Mouse (Mus musculus) monocyte, adult 5-6 weeks (primary cell): ENCODE results near the gene Ptgir. TPM values are rescaled to one million over a fixed set of nuclear protein-coding genes. Genes with fewer than 3 reads are reported as not detected.
A peak's percentile ranks its signal among the peaks of the same experiment; 100 is the strongest.

Source experiments
- ATAC-seq: fragments of 153-309, 156-312 bp; replicated peaks from 2 replicates; pipeline ENCODE4 v1.8.0; 2017; ENCODE audit warnings: mild to moderate bottlenecking; ENCODE audit not compliant: low TSS enrichment, insufficient number of reproducible peaks, severe bottlenecking, poor library complexity, low FRiP score
- total RNA-seq: library from RNA; stranded (forward); fragments of 200-1000, 200-491, 200-594 nt; gene quantifications from 3 replicates; pipeline ENCODE4 v1.2.3, GENCODE M21; 2017

The Ptgir gene
- total RNA-seq, result 9.8 to 15.4 TPM (median 14.0 TPM) in 3 replicates

DNA sequence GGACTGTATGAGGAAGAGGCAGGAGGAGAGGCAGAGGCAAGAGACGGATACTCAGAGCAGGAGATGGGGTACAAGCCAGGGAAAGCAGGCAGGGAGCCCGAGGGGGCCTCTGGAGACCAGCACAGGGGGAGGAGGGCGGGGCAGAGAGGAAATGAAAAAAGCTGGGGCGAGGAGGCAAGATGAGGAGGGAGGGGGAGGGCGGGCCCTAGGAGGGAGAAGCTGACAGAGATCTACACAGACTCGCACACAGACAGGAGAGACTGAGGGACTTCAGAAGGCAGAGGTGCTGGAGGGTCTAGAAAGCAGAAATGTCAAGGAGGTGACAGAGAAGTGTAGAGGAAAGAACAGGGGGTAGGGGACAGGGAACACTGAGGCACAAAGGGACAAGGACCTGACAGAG is at the start of gene Ptgir:
Gene Ptgir (plus strand): TSS at position 210 of the 400 bp plus-strand sequence.
- no peak for ATAC-seq

DNA sequence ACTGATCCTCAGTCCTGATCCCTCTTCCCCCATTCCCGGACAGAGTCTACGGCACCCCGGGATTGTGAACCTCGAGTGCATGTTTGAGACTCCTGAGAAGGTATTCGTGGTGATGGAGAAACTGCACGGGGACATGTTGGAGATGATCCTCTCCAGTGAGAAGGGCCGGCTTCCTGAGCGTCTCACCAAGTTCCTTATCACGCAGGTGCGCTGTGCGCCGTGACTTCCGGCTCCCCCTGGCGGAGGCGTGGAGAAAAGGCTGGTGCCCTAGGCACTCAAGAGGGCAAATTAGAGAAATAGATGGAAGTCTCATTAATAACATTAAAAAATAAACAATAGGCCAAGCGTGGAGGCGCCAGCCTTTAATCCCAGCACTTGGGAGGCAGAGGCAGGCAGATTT is 48.0 kb upstream of the Ptgir start:
- ATAC-seq, result 0 out of 2 replicates have a peak, but pooled peaks have one; percentile 33

DNA sequence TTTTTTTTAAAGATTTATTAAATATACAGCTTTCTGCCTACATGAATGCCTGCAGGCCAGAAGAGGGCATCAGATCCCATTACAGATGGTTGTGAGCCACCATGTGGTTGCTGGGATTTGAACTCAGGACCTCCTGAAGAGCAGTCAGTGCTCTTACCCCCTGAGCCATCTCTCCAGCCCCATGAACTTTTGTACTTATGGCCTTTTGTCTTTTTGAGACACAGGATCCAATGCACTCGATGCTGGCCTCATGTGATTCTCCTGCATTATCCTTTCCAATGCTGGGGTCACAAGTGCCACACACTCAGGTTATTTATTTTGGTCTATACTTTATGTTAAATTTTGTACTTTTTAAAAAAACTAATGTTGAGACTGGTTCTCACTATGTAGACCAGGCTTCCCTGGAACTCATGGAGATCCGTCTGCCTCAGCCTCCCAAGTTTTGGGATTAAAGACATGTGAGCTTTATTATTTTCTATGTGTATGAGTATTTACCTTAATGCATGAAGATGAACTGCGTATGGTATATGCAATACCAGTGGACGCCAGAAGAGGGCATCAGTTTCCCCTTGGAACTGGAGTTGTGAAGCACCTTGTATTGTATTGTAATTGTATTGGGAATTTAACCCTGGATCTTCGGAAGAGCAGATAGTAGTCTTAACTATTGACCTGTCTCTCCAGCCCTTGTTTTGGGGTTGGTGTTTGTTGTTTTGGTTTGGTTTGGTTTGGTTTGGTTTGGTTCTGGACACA is 46.2 kb upstream of the Ptgir start:
- ATAC-seq, result no peak; the same call in 1 of the 2 replicates

DNA sequence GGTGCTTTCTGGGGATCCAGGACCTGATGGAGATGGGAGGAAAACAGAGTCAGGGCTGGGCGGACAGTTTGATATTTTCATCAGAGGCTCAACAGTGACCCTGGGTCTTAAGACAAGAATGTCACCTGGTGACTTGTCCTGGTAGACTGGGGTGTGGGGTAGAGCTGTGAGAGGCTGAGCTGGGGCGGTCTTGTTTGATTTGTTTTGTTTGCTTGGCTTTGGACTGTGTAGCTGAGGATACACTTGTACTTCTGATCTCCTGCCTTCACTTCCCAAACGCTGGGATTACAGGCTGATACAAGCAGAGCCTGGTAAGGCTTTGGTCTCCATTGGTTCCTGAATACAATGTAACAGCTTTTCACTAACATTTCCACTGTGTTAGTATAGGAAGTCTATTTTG is 38.8 kb upstream of the Ptgir start:
- ATAC-seq, result no peak

DNA sequence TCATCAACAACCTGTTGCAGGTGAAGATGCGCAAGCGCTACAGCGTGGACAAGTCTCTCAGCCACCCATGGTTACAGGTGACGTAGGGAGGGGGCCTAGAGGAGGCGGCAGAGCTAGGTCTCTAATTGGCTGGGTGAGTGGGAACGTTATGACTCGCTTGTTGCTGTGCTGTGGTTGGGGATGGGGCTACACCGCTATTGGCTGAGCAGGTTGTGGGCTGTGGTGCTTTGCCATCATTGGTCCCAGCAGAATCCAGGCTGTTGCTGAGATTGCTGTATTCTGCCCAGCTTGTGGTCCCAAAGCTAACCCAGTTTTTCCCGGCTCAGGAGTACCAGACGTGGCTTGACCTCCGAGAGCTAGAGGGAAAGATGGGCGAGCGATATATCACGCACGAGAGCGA is 36.8 kb upstream of the Ptgir start:
- no peak for ATAC-seq

DNA sequence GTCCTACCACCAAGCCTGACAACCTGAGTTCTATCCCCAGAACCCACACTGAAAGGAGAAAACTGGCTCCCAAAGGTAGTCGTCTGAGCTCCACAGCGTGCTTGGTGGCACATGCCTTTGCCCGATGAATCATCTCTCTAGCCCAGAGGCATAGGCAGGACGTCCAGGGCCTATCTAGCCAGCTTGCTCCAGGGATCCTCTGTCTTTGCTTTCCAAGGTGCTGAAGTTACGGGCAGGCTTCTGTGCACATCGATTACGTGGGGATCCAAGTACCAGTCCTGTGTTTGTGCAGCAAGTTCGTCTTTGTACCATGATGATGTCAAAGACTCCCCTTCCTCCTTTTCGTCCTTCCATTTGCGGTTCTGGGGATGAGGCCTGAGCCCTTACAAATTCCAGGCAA is 34.7 kb upstream of the Ptgir start:
- ATAC-seq, result no peak

DNA sequence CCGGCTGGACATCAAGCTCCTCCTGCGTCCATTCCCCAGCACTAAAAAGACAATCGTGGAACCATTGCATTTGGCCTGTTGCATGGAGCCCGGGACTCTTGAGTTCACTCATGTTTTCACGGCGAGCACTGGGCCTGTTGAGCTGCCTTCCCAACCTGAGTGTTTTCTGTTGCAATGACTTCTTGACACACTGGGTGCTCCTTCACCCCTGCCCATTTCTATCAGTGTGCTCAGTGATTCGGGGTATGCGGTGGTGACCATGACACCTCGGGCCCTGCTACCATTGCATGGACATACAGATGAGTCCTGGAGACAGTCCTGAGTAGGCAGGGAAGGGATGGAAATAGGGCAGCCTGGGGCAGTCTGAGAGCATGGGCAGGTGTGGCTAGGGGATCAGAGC is 33.8 kb upstream of the Ptgir start:
- ATAC-seq, result no peak

DNA sequence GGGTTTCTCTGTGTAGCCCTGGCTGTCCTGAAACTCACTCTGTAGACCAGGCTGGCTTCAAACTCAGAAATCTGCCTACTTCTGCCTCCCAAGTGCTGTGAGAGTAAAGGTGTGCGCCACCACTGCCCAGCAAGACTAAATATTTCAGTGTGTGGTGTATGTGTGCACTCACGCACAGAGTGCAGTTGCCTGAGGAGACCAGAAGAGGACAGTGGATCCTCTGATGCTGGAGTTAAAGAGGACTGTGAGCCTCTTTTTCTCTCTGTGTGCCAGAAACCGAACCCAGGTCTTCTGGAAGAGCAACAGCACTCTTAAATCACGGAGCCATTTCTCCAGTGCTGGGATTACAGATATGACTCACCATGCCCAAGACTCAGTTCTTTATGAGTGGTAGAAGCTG is 32.9 kb upstream of the Ptgir start:
- no peak for ATAC-seq

DNA sequence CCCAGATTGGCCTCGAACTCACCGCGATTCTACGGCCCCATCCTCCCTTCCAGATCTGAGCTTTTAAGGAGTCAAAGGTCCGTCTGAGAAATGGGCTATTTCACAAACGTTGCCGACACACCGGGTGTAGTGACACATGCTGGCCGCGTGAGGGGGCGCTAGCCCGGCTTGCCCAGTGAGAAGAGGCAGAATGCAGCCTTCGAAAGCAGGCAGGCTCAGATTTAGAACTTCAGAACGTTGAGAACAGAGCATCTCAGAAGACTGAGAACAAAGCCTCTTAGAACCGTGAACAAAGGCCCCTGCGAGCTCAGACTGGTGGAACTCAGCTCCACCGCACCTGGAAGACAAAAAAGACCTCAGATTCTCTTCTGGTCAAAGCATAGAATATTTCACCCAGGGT is 32.1 kb upstream of the Ptgir start:
- peak; percentile 73 for ATAC-seq

DNA sequence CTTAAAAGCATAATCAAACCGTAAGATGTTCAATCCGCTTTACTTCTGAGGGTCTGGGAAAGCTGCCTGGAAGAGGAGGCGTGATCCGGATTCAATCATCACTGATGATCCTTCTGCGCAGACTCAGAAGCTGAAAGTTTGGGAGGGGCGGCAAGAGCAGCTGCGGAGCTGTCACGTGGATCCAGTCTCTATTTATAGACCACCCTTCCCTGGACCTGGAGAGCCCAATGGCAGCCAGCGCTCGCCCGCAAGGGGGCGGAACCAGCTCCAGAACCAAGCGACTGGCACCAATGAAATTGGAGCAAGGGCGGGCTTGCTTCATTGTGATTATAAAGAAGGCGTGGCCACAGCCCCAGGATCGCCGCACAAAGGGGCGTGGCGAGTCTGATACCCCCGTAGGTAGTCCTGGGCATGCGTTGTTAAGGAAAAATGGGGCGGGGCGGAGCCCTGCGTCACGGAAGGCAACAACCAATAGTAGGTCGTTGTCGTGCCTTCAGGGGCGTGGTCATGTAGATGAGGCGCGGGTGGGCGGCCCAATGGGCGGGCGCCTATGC is 31.5 kb upstream of the Ptgir start:
- ATAC-seq, result peak; percentile 91

DNA sequence AGATGAGACGGTGACA is 31.2 kb upstream of the Ptgir start, which contains the start of gene Dact3:
Gene Dact3 (plus strand): TSS at position 8 of the 16 bp plus-strand sequence.
- no peak for ATAC-seq

DNA sequence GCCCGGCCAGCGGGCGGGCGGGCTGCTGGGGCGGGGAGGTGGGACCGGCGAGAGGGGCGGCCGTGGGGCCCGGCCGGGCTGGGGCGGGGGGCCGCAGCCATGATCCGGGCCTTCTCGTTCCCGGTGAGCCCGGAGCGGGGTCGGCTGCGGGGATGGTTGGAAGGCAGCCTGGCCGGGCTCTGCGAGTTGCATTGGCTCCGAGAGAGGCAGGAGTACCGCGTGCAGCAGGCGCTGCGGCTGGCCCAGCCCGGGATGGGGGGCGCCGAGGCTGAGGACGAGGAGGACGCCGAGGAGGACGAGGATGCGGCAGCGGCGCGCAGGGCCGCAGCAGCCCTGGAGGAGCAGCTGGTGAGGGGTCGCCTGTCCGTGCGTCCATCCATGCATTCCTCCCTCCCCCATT is 31.0 kb upstream of the Ptgir start:
- no peak for ATAC-seq

DNA sequence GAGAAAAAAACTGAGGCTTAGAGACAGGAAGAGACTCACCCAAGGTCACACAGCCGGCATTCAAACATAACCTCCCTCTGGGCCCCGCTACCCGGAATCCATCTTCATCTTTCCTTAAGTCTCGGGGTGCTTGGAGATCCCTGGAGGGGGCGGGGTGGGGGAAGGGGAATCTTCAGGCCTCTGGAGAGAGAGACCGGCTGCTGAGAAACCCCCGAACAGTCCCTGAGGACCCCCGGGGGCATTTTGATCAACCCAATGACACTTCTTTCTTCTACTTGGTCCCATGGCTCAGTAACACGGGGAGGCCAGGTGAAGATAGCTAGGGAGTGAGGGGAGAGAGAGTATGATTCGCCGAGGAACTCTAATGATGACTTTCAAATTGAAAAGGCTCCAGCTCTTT is 30.3 kb upstream of the Ptgir start:
- no peak for ATAC-seq

DNA sequence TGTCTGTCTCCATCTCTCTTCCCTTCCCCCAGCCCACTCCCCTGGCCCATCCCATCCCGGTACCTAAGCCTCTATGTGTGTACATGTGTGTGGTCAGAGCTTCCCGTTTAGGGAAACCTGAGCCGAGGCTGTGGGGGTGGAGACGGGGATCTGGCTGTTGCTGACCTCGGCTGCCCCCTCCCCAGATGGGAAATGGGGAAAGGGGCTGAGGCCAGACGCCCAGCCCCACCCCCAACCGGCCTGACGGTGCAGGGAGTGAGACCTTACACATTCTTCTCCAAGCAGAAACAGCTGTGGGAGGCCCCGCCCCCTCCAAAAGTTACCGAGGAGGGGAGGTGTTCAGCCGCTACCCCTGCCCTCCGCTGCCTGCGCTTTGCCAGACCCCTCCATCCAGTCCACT is 29.7 kb upstream of the Ptgir start:
- no peak for ATAC-seq

DNA sequence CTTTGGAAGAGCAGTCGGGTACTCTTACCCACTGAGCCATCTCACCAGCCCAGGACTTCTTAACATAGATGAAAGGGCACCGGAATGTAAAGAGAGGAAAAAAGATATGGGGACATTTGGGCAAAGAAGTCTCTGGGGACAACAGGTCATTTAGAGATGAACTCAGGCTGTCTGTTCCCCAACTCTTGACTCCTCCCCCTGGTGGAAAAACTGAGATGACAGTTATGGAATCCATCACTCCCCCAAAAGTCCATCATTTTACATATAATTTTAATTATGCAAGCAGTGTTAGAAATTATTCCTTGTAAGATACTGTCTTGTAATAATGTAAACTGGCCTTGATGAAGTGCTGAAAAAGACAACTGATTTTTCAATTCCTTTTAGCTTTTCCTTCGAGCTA is 28.6 kb upstream of the Ptgir start:
- no peak for ATAC-seq

DNA sequence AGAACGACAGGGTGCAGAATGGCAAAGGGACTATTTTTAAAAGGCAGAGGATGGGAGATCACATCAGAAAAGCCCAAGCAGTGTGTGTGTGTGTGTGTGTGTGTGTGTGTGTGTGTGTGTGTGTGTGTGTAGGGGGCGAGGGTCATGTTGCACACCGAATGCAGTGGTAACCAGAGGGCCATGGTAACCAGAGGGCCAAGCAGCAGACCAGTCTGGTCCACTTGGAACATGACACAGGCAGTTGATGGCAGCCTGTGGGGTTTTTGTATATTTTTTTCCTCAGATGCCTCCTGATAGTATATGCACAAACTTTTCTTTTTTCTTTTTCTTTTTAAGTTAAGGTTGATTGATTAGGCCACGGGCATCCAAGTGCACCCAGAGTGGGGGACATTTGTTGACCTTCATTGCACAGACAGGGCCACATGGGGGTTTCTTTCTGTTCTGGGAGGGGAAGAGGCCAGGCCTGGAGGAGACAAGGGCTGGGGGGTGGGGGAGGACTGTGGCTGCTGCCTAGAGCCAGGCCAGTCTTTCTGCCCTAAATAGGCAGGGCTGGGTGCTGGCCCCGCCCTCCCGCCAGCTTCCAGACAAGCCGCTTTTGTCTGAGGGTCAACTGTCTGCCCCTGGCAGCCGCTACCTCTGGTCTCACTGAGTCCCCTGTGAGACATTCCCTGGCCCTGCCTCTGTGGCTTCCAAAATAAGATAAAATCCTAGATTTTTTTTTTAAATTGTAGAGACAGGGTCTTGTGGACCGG is 26.3 kb upstream of the Ptgir start:
- no peak for ATAC-seq

DNA sequence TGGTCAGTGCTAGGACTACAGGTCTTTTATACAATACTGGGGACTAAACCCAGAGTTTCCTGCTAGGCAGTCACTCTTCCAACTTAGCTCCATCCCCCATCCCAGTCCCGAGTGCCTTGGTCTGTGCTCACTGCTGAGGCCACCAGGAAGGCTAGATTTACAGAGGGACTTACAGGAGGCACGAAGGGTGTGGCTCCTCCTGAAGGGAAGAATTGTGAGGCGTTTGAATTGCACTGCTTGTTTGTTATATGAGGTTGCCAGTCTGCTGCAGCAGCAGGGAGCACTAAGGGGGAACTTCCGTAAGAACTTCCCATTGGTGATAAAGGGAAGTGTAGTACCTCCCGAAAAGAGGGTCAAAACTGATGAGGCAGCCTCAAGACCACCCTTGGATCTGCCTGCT is 25.7 kb upstream of the Ptgir start:
- no peak for ATAC-seq

DNA sequence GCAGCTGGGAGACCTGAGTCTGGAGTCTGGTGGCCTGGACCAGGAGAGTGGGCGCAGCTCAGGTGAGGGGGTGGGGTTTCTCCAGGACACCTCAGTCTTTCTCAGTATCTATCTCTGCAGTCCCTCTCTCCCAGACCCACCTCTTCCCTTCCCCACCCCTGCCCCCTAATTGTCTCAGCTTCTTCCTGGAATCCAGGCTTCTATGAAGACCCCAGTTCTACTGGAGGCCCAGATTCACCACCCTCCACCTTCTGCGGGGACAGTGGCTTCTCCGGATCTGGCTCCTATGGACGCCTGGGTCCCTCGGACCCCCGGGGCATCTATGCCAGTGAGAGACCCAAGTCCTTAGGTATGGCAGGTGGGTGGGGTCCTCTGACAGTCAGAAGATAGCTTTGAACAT is 23.1 kb upstream of the Ptgir start:
- no peak for ATAC-seq

DNA sequence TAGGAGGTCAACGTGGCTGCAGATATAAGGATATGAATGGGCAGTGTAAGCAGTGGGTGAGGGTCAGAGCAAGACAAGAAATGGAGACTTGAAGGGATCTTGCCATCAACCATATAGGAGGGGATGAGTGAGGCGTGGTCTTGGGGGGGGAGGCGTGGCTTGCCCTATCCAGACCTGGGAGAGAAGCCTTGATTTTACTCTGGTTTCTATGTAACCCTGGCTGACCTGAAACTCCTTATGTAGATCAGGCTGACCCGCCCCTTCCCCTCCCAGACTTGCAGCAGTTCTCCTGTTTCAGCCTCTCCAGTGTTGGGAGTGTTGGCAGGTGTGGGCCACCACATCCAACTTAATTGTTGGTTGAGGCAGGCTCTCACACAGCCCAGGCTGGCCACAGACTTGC is 22.0 kb upstream of the Ptgir start:
- ATAC-seq, result no peak

DNA sequence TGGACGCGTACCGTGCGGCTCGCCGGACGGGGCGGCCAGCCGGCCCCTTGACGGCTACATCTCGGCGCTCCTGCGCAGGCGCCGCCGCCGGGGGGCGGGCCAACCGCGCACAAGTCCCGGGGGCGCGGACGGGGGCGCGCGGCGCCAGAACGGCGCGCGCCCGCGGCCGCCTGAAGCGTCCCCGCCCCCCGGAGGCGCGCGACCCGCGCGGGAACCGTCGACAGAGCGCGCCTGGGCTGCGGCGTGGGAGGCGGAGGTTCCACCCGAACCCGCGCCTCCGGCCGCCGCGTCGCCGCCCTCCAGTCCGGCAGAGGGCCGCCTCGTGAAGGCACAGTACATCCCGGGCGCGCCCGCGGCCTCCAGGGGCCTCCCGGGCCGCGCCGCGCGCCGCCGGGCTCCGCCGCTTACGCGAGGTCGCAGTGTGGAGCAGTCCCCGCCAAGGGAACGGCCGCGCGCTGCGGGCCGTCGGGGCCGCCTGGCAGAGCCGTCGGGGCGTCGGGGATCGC is 21.0 kb upstream of the Ptgir start:
- ATAC-seq, result no peak
